Mouse (Mus musculus): ENCODE data around the gene Manf. TPM values are rescaled to one million over a fixed set of nuclear protein-coding genes. Genes with fewer than 3 reads are reported as not detected.

Gene Manf
- total RNA-seq, 2 experiments from 2014 or later: 264 to 274 TPM

DNA sequence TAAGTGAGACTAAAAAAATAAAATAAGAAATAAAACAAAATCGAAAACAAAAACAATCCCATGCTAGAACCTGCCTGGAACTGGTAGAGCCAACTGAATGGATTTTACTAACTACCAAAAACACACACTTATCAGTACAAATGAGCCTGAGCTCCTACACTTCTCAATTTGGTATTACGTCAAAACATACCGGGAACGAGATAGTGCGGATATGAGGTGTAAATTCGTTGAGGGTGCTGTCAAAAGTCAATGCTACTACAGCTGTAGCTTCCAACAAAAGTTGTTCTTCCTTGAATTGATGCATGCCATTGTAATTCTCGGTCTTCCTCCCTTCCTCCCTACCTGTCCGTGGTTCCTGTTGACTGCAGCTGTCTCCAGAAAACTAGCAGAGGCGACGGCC lies 102.4 kb downstream of the Manf start:
- no peak for DNase-seq (ENCODE audit: low spot score in 2 of 2)

DNA sequence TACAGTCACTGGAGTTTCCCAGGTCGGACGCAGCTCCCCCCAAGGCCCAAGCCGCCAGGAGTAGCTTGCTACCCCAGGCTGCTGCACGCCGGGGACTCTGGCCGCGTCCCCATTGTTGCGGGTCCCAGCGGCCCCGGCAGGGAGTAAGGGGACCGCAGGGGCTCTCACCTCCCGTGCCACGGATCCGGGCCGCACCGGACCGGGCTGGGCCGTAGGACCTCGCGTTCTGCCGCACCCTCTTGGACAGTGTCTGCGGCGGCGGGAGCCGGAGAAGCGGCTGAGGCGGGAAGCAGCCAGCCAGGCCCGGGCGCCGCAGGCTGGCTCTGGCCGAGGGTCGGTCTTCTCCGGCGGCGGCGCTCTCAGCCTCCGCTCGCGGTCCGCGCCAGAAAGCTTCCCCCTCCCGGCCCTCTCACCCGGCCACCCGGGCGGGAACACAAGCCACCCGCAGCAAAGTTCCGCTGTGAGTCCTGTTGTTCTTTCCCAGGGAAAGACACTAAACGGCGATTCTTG lies 102.9 kb downstream of the Manf start, which contains the start of gene Rad54l2:
Gene Rad54l2 (minus strand): TSS at position 383 of the 510 bp plus-strand sequence.
- DNase-seq (ENCODE audit: low spot score in 2 of 2): peak; percentile 82 to 89

Other genes starting within 250 kb of the Manf start
- under 1 TPM in 1 of 2 experiments, not detected in 1; 0.37 TPM for gene Grm2, start 235.9 kb downstream of the Manf start, total RNA-seq (2021)
- 10 to 100 TPM; 71.2 to 78.9 TPM for gene Tex264, start 206.1 kb downstream of the Manf start, total RNA-seq (2021)
- gene Rad54l2, start 102.8 kb downstream of the Manf start, total RNA-seq (2021): 10 to 100 TPM; 27.5 to 27.8 TPM
- 10 to 100 TPM; 34.1 to 39.8 TPM for gene Dcaf1, start 70.1 kb downstream of the Manf start, total RNA-seq (2021)
- 10 to 100 TPM; 39.3 to 42.3 TPM for gene Rbm15b, start 4.6 kb downstream of the Manf start, total RNA-seq (2021)